Mouse (Mus musculus): Measurements from ENCODE around the gene Ctsd. TPM values are rescaled to one million over a fixed set of nuclear protein-coding genes. Genes with fewer than 3 reads are reported as not detected.

Ctsd gene
- total RNA-seq, 2 experiments from 2014 or later, result 265 to 273 TPM

- DNase-seq (ENCODE audit: low spot score in 2 of 2), result no peak
Observed at GRCm38 (mm10) chr7:142376096-142376495, 11.7 kb downstream of the Ctsd start.

DNA sequence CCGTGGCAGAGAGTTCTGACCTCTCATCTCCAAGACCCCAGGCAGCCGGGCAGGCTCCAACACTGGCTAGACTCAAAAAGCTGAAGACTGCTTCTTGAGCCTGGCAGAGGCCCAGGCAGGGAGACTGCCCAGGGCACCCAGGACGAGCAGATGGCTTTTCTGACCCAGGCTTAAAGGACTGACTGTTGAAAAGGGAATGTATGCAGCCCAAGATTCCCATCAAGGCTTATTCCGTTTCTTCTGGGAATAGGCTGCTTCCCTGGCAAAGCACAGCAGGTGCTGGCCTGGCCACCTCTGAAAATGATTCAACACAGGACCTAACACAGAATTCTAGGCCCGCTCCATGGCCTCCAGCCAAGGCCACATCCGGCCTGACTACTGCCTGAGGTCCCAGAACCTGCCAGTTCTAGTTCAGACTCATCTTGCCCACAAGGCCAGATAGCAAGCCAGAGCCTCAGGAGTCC is 12.5 kb downstream of the Ctsd start:
- DNase-seq (ENCODE audit: low spot score in 2 of 2), result no peak

DNA sequence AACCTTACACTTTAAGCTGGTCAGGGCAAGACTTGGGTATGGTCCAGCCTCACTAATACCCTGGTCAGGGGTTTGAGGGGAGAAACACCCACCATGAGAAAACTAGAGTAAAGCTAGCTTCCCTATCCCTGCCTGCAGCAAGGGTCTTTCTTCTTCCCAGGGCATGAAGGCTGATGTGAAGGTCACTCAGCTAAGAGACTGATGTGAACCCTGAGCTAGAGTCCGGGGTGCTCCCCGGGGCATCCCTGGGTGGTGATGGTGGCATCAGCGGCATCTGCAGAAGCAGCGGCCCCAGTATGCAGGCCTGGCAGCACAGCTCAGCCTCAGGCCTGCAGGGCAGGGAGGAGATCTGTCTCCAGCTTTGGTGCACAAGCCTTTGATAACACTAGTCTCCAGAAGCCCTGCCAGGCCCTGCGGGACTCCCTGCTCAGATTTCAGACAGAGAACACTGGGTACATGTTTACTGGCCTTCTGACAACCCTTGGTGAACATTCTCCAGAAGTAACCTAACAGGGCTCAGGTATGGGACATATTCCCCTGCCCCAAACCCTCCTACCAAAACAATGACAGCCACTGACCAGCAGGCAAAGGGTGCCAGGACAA is 13.3 kb downstream of the Ctsd start:
- DNase-seq (ENCODE audit: low spot score in 2 of 2), result no peak

DNA sequence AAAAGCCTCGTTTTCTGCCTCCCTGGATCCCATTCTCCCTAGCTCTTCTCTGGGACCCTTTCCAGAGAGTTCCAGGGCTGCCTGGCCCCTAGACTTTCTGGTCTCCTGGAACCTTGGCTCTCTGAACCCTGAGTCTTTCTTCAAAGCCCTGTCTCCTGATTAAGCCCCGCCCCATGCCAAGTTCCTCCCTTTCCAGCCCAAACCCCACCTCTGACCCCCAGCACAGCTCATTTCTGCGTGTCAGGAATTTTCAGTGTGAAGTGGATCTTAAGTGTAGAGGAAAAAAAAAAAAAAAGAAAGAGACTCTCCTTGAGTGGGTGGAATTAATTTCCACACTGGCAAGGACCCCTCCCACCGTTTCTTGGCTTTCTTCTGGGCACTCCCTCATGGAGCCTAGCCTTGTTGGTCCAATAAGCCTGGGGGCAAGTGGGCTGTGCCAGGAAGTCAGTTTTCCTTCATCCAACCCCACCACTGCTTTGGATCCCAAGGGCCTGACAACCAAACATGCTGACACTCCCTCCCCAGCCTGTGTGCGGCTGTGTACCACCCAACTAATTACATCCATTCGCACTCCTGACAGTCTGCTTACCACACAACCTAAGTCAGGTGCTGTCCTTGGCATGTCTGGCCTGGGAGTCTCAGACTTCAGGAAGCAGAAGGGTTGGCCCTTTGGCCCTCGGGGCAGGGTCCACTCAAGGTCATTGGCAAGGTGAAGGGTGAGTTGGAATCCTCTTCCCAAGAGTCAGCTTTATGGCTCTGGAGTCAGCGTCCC is 14.0 kb downstream of the Ctsd start, which contains the start of gene Ifitm10:
TSS of gene Ifitm10 (minus strand) at position 113 of the 772 bp plus-strand sequence.
- DNase-seq (ENCODE audit: low spot score in 2 of 2), result no peak

GRCm38 (mm10) chr7:142373039-142373438 is 14.8 kb downstream of the Ctsd start:
- DNase-seq (ENCODE audit: low spot score in 2 of 2), result no peak

GRCm38 (mm10) chr7:142371768-142372661 is 15.8 kb downstream of the Ctsd start:
- DNase-seq (ENCODE audit: low spot score in 2 of 2), result no peak

- DNase-seq (ENCODE audit: low spot score in 2 of 2), result no peak
Observed at GRCm38 (mm10) chr7:142371398-142371767, 16.5 kb downstream of the Ctsd start.

- DNase-seq (ENCODE audit: low spot score in 2 of 2), result no peak
Observed at GRCm38 (mm10) chr7:142370937-142371336, 16.9 kb downstream of the Ctsd start.

DNA sequence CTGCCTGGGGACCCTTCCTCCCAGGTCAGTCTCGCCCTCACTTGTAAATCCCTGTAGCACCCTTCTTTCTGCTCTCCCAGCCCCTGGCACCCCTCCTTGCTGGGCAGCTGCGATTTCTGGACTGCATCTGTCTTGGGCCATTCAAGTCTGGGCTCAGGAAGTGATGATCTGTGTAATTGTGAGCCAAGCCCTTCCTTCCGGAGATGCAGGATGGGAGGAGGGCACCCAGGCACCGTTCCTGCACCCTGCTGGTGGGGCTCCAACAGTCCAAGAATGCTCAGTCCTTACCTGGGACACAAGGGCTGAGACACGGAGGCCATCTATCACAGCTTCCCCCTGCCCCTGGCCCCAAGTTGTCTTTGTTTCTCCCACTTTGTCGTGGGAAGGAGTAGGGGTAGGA is 18.0 kb downstream of the Ctsd start:
- no peak for DNase-seq (ENCODE audit: low spot score in 2 of 2)

GRCm38 (mm10) chr7:142368856-142369255 is 19.0 kb downstream of the Ctsd start:
- DNase-seq (ENCODE audit: low spot score in 2 of 2), result no peak

- no peak for DNase-seq (ENCODE audit: low spot score in 2 of 2)
Observed at GRCm38 (mm10) chr7:142363107-142363506, 24.7 kb downstream of the Ctsd start.

DNA sequence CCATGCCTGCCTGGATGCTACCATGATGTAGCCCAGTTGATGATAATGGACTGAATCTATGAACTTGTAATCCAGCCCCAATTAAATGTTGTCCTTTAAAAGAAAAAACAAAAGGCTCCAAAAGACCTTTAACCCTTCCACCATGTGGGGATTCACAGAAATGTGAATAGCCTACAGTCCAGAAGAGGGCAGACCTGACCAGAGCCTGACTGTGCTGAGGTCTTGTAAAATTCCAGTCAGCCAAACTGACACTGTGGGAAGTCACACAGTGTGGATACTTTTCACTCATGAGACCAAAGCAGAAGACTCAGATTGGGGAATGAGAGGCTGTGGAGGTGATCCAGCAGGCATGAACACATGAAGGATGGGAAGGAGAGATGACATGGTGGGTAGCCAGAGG is 27.1 kb downstream of the Ctsd start:
- no peak for DNase-seq (ENCODE audit: low spot score in 2 of 2)

- DNase-seq (ENCODE audit: low spot score in 2 of 2), result no peak
Observed at GRCm38 (mm10) chr7:142359129-142359528, 28.7 kb downstream of the Ctsd start.

- no peak for DNase-seq (ENCODE audit: low spot score in 2 of 2)
Observed at GRCm38 (mm10) chr7:142357566-142357965, 30.3 kb downstream of the Ctsd start.

DNA sequence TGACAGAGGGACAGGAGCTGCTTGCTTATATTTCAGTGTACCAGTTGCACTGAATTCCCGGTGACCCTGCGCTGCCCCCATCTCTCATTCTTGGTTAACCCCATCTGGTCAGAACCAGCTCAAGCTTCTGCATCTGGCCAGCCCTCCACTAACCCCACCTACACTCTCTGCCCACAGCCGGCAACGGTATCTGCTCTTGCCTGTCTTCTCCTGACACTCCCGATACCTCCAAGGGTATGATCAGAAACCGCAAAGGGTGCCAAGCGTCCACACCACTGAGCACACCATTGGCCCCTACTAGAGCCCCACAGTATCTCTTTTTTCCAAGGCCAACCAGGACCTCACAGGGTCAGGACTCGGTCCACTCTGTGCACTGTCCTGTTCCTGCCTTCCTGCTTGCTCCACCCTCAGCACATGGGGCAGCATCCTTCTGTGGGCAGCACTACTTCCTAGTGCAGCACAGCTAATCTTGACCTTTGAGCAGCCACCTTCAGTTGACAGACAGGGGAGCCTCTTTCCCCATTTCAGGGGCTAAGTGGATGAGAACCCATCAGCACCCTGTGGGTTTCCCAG is 33.1 kb downstream of the Ctsd start:
- DNase-seq (ENCODE audit: low spot score in 2 of 2), result no peak

DNA sequence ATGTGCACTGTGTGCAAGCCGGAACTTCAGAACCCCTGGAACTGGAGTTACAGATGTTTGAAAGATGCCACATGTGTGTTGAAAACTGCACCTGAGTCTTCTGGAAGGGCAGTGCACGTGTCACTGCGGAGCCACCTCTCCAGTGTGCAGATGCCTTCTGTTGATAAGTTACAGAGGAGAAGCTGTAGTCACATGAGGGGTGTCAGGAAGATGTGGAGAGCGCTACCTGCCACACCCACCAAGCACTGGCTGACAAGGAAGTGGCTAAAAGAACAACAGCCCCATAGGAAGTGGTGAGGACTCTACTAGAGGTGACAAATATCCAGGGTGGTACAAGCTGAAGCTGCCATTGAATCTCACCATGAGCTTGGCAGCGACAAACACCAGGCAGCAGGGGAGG is 34.0 kb downstream of the Ctsd start:
- DNase-seq (ENCODE audit: low spot score in 2 of 2), result no peak

DNA sequence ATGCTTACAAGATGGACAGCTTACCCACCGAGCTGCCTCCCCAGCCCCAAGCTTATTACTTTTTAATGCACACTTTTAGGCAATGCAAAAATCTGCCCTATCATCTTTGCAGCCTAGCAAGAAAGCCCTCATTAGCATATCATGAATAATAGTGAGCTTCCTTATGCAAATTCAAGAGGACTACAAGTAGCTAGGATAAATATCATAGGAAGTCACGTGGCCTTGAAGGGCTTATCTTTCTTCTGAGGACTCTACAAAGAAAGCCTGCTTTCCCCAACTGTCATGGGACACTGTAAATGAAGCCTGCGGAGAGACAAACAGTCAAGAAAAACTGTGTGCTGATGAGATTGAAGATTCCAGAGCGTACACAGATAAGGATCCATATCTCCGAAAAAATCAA is 36.3 kb downstream of the Ctsd start:
- no peak for DNase-seq (ENCODE audit: low spot score in 2 of 2)

GRCm38 (mm10) chr7:142349308-142349961 is 38.4 kb downstream of the Ctsd start:
- no peak for DNase-seq (ENCODE audit: low spot score in 2 of 2)

DNA sequence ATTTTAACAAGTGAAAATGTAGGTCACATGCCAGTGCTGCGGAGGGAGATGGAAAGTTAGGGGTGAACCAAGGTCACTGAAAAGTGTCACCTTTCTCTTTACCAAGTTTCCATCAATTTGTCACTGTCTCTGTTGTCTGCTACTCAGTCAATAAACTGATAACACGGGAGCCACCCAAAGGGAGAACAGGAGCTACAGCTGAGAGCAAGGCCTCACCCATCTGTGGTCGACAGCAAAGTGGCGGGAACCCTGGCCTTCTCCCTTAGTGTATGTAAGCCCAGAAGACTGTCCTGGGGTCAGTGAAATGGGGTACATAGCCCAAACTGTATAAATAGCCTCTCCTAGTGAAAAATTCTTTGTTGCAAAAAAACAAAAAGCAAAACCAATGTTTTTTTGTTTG is 40.3 kb downstream of the Ctsd start:
- DNase-seq (ENCODE audit: low spot score in 2 of 2), result no peak

DNA sequence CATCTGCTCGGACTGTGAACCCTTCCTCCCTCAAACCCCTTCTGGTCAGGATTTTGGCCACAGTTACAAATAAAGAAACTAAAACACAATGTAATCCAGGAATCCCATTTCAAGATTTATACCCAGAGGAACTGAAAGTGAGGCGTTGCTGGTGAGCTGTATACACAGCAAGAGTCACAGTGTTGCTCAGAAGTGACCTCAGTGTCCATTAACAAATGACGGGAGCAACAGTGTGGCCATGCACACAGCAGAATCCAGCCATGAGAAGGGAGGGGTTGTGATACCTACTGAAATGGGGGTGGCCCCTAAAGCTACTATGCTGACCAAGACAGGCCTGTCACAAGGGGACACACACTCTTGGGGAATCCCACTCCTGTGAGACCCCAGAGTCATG is 45.6 kb downstream of the Ctsd start:
- no peak for DNase-seq (ENCODE audit: low spot score in 2 of 2)

All from gastrocnemius, postnatal 4 days (tissue).